Mouse (Mus musculus): ENCODE data around the gene Unc5b. TPM values are rescaled to one million over a fixed set of nuclear protein-coding genes. Genes with fewer than 3 reads are reported as not detected.
"Not testable (repeated sequence)": the region's sequence is repeated elsewhere in the genome, so short reads cannot be mapped to it uniquely, and the experiment has no call there.

Gene Unc5b
- polyA plus RNA-seq, 1 experiment from 2014 or later: 7.3 TPM

DNA sequence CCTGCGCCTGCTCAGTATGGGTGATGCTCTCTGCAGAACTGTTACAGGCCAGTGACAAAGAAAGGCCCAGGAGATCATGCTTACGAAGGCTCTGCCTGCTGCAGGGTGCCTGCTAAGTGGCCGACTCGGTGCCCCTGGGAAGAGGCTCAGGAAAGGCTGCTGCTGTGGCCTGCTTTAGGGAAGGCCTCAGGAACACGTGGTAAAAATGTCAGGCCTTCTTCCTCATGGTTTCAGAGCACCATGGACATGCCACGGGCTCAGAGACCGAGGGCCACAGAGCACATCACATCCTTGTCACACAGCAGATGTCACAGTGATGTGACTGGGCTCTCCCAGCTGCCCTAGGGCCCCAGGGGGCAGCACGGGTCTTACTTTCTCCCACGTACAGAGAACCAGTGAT lies 87.7 kb downstream of the Unc5b start:
- Histone ChIP-seq H3K36me3 (ENCODE audit: control insufficient read depth, insufficient read depth, low read length) (no peaks in the 10 kb centered on the region), H3K9ac (ENCODE audit: low read length) (no peak overlapping the region), H3K4me3 (ENCODE audit: low read length) (no peak overlapping the region), H3K4me1 (replicated peaks; ENCODE audit: control insufficient read depth, insufficient read depth, low read length) (0 out of 2 replicates have a peak, but pooled peaks cover 2% of the 10 kb centered on the region), H3K27ac (ENCODE audit: low read length) (no peak overlapping the region), H3K9me3 (ENCODE audit: control insufficient read depth, low read length) (no peaks in the 10 kb centered on the region), H3K4me2 (ENCODE audit: low read depth, low read length) (no peak overlapping the region), H3K27me3 (ENCODE audit: control insufficient read depth, insufficient read depth, low read depth, low read length) (no peaks in the 10 kb centered on the region)
- ATAC-seq (ENCODE audit: low read depth): no peak
- 60% methylated on average over 9 of the region's 9 CpGs for WGBS

DNA sequence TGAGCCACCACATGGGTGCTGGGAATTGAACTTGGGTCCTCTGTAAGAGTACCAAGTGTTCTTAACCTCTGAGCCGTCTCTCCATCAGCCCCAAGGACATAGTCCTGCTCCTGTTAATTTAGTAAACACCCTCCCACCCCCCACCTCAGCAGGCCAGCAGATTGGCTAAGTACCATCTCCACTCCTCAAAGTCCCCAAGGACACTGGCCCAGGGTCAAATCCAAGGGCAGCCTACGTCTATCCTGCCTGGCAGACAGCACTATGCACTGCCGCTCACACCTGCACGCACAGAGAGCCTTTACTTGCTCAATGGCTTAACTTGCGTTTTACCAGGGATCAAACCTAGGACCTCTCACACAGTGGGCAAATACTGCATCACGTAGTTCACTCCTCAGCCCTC lies 88.4 kb downstream of the Unc5b start:
- H3K36me3 ChIP-seq (ENCODE audit: control insufficient read depth, insufficient read depth, low read length): no peaks in the 10 kb centered on the region
- H3K4me1 ChIP-seq (replicated peaks; ENCODE audit: control insufficient read depth, insufficient read depth, low read length): 0 out of 2 replicates have a peak, but pooled peaks cover 2% of the 10 kb centered on the region
- H3K4me3 ChIP-seq (ENCODE audit: low read length): no peak overlapping the region
- no peaks in the 10 kb centered on the region for H3K27me3 ChIP-seq (ENCODE audit: control insufficient read depth, insufficient read depth, low read depth, low read length)
- 74% methylated on average over 6 of the region's 6 CpGs for WGBS
- H3K9me3 ChIP-seq (ENCODE audit: control insufficient read depth, low read length): no peaks in the 10 kb centered on the region
- H3K9ac ChIP-seq (ENCODE audit: low read length): no peak overlapping the region
- no peak for ATAC-seq (ENCODE audit: low read depth)
- no peak overlapping the region for H3K27ac ChIP-seq (ENCODE audit: low read length)
- no peak overlapping the region for H3K4me2 ChIP-seq (ENCODE audit: low read depth, low read length)

DNA sequence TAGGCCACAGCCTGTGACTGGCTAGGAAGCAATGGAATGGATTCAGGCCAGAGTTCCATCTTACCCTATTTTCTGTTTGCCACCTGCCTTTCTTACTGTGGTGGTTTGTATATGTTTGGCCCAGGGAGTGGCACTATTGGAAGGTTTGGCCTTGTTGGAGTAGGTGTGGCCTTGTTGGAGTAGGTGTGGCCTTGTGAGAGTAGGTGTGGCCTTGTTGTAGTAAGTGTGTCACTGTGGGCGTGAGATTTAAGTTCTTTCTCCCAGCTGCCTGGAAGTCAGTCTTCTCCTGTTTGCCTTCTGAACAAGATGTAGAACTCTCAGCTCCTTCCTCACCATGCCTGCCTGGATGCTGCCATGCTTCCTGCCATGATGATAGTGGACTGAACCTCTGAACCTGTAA lies 89.1 kb downstream of the Unc5b start:
- ATAC-seq (ENCODE audit: low read depth); H3K36me3 ChIP-seq (ENCODE audit: control insufficient read depth, insufficient read depth, low read length); H3K27ac ChIP-seq (ENCODE audit: low read length); H3K4me1 ChIP-seq (replicated peaks; ENCODE audit: control insufficient read depth, insufficient read depth, low read length); H3K9ac ChIP-seq (ENCODE audit: low read length); H3K9me3 ChIP-seq (ENCODE audit: control insufficient read depth, low read length); H3K4me3 ChIP-seq (ENCODE audit: low read length); H3K27me3 ChIP-seq (ENCODE audit: control insufficient read depth, insufficient read depth, low read depth, low read length); H3K4me2 ChIP-seq (ENCODE audit: low read depth, low read length): not testable (repeated sequence)
- WGBS: 64% methylated on average over 1 of the region's 1 CpGs

DNA sequence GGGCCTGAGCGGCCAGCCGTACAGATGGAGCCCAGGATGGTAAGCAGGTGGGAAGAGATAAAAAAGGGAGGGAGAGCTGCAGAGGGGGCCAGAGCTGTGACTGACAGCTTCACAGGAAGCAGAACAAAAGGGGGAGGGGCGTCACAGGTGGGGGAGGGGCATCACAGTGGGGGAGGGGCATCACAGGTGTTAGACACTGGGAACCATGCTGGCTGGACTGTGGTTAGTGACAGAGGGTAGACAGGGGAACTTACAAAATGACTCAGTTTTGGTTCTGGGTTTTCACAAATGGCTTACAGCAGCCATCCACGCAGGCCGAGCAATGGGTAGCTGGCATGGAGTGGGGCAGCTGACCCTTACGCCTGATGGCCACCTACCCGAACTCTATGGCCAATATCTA lies 89.9 kb downstream of the Unc5b start:
- no peak overlapping the region for H3K4me2 ChIP-seq (ENCODE audit: low read depth, low read length)

DNA sequence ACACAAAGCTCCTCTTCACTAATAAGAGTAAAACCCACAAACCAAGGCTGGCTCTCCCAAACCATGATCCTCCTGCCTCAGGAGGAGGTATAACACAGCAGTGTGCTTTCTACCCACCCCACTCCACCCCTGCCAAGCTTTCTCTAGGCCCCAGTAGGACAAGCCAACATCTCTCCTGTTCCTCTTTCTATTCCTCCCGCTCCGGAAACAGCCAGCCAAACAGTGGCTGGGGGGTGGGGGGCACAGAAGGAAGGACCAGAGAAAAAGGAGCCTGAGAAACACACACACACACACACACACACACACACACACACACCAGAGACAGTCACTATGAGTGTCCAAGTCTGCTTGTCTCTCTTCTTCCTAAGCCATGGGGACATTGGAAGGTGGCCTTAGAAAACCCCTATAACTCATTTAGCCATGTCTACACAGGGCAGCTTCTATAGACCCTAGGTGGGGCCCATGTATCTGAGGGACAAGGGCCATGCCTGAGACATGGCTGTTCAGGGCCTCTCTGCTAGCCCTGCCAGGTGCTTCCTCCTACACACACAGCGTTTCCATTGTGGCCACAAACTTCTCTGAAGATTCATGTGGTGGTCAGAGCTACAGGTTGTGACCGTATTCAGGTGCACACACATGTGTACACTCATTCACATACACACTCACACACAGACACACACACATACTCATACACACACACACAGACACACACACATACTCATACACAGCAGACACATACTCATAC lies 91.6 kb downstream of the Unc5b start:
- 84% methylated on average over 4 of the region's 4 CpGs for WGBS
- no peaks in the 10 kb centered on the region for H3K36me3 ChIP-seq (ENCODE audit: control insufficient read depth, insufficient read depth, low read length)
- H3K4me1 ChIP-seq (replicated peaks; ENCODE audit: control insufficient read depth, insufficient read depth, low read length): no peaks in the 10 kb centered on the region
- no peak overlapping the region for H3K9ac ChIP-seq (ENCODE audit: low read length)
- H3K9me3 ChIP-seq (ENCODE audit: control insufficient read depth, low read length): no peaks in the 10 kb centered on the region
- no peak for ATAC-seq (ENCODE audit: low read depth)
- H3K27ac ChIP-seq (ENCODE audit: low read length): no peak overlapping the region
- H3K27me3 ChIP-seq (ENCODE audit: control insufficient read depth, insufficient read depth, low read depth, low read length): no peaks in the 10 kb centered on the region
- H3K4me3 ChIP-seq (ENCODE audit: low read length): no peak overlapping the region
- H3K4me2 ChIP-seq (ENCODE audit: low read depth, low read length): no peak overlapping the region

More for the DNA sequence above, 89.9 kb downstream of the Unc5b start:
- Histone ChIP-seq H3K4me1 (replicated peaks; ENCODE audit: control insufficient read depth, insufficient read depth, low read length) (no peaks in the 10 kb centered on the region), H3K27me3 (ENCODE audit: control insufficient read depth, insufficient read depth, low read depth, low read length) (no peaks in the 10 kb centered on the region), H3K36me3 (ENCODE audit: control insufficient read depth, insufficient read depth, low read length) (no peaks in the 10 kb centered on the region), H3K4me3 (ENCODE audit: low read length) (no peak overlapping the region), H3K9me3 (ENCODE audit: control insufficient read depth, low read length) (no peaks in the 10 kb centered on the region), H3K9ac (ENCODE audit: low read length) (no peak overlapping the region), H3K27ac (ENCODE audit: low read length) (no peak overlapping the region)
- 84% methylated on average over 7 of the region's 7 CpGs for WGBS
- no peak for ATAC-seq (ENCODE audit: low read depth)

DNA sequence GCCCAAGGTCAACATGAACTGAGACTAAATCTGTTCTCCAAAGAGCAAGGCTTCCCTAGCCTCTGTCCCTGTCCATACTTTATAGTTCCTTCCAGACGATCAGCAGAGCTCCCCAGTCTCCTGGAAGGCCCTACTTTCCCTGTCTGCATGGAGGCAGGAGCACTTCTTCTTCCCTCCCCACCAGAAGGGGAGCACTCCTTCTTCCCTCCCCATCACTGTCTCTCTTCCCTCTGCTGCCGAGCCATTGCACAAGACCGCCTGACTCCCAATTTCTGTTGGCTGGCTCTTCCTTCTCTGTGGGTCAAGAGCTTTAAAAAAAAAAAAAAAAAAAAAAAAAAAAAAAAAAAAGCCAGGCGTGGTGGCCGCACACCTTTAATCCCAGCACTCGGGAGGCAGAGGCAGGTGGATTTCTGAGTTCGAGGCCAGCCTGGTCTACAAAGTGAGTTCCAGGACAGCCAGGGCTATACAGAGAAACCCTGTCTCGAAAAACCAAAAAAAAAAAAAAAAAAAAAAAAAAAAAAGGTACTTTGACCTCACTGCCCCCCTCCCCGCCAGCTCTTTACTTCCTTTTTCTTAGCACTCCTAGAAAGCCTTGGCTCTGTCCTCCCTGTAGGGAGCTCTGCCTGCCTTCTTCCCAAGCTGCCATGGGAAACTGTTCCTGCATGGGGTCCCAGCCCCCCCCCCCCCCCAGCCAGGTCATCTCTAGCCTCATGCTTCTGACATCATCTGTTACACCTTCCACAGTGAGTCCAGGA lies 93.3 kb downstream of the Unc5b start:
- no peak overlapping the region for H3K4me2 ChIP-seq (ENCODE audit: low read depth, low read length)
- no peaks in the 10 kb centered on the region for H3K4me1 ChIP-seq (replicated peaks; ENCODE audit: control insufficient read depth, insufficient read depth, low read length)
- no peak overlapping the region for H3K27ac ChIP-seq (ENCODE audit: low read length)
- no peaks in the 10 kb centered on the region for H3K9me3 ChIP-seq (ENCODE audit: control insufficient read depth, low read length)
- no peak for ATAC-seq (ENCODE audit: low read depth)
- no peaks in the 10 kb centered on the region for H3K36me3 ChIP-seq (ENCODE audit: control insufficient read depth, insufficient read depth, low read length)
- H3K27me3 ChIP-seq (ENCODE audit: control insufficient read depth, insufficient read depth, low read depth, low read length): no peaks in the 10 kb centered on the region
- 76% methylated on average over 4 of the region's 9 CpGs for WGBS
- H3K9ac ChIP-seq (ENCODE audit: low read length): no peak overlapping the region
- no peak overlapping the region for H3K4me3 ChIP-seq (ENCODE audit: low read length)

DNA sequence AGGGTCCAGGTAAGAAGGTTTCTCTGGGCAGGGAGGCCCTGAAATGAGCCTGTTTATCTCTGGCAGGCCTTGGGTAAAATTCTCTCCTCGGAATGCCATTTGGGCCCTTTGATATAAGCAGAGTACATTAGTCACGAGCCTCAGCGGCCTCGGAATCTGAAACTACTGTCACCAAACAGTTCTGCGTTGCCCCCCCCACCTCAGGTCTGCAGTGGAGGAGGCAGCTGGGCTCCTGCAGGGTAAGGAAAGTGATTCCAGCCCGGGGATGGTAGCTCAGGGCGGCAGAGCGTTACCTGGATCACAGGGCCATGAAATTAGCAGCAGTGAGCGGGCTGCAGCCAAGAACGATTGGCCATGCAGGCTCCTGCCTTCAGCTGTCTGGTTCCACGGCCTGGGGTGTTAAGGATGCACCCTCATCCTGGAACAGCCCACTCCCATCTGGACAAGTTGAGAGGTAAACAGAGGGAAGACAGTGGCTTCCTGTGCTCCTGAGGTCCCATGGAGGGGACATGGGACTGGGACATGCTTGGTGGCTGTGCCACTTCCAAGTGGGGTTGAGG lies 94.1 kb downstream of the Unc5b start:
- ATAC-seq (ENCODE audit: low read depth): no peak
- 71% methylated on average over 11 of the region's 11 CpGs for WGBS
- Histone ChIP-seq H3K9me3 (ENCODE audit: control insufficient read depth, low read length) (no peaks in the 10 kb centered on the region), H3K36me3 (ENCODE audit: control insufficient read depth, insufficient read depth, low read length) (no peaks in the 10 kb centered on the region), H3K27ac (ENCODE audit: low read length) (no peak overlapping the region), H3K4me1 (replicated peaks; ENCODE audit: control insufficient read depth, insufficient read depth, low read length) (no peaks in the 10 kb centered on the region), H3K9ac (ENCODE audit: low read length) (no peak overlapping the region), H3K4me2 (ENCODE audit: low read depth, low read length) (no peak overlapping the region), H3K27me3 (ENCODE audit: control insufficient read depth, insufficient read depth, low read depth, low read length) (no peaks in the 10 kb centered on the region), H3K4me3 (ENCODE audit: low read length) (no peak overlapping the region)

DNA sequence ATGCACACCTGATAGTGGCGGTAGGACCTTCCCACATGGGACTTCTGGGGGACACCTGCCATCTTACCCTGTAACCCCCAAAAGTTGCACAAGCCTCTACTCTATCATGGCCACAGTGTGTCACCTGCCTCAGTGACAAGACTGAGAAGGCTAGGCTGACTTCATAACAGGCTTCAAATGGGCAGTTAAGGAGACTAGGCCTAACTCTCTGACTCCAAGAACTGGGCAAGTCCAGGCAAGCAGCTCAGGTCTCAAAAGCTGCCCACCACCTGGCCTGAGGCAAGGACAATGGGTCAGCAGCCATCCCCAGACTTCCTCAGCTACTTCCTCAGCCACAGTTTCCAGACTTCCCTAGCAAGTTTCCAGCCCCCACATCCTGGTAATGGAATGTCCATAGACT lies 95.6 kb downstream of the Unc5b start:
- 100% methylated on average over 1 of the region's 1 CpGs for WGBS
- no peaks in the 10 kb centered on the region for H3K27me3 ChIP-seq (ENCODE audit: control insufficient read depth, insufficient read depth, low read depth, low read length)

DNA sequence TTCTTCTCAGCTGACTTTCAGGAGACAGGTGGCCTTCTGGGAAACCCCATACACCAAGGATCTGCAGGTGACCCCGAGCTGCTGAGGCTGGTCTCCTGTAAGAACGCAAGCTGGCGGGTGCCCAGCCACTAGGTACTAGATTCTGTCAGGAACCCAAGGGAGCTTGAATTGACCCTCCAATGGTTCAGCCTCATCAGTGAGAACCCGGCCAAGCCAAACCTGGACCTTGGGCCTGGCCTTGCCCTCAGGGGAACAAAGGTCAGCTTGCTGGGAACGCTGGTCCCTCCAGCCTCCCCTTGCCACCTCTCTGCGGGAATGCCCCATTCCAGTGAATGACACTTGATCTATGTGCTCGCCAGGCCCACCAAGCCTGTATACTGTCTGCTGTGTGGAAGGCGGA lies 97.9 kb downstream of the Unc5b start:
- H3K4me2 ChIP-seq (ENCODE audit: low read depth, low read length): no peak overlapping the region
- H3K9ac ChIP-seq (ENCODE audit: low read length): no peak overlapping the region
- no peak overlapping the region for H3K27ac ChIP-seq (ENCODE audit: low read length)
- WGBS: 69% methylated on average over 8 of the region's 8 CpGs
- H3K9me3 ChIP-seq (ENCODE audit: control insufficient read depth, low read length): no peaks in the 10 kb centered on the region
- no peak overlapping the region for H3K4me3 ChIP-seq (ENCODE audit: low read length)
- no peaks in the 10 kb centered on the region for H3K27me3 ChIP-seq (ENCODE audit: control insufficient read depth, insufficient read depth, low read depth, low read length)
- H3K4me1 ChIP-seq (replicated peaks; ENCODE audit: control insufficient read depth, insufficient read depth, low read length): no peaks in the 10 kb centered on the region
- ATAC-seq (ENCODE audit: low read depth): no peak
- H3K36me3 ChIP-seq (ENCODE audit: control insufficient read depth, insufficient read depth, low read length): no peaks in the 10 kb centered on the region

More for the DNA sequence above, 95.6 kb downstream of the Unc5b start:
- no peak overlapping the region for H3K4me2 ChIP-seq (ENCODE audit: low read depth, low read length)
- H3K4me3 ChIP-seq (ENCODE audit: low read length): no peak overlapping the region
- H3K4me1 ChIP-seq (replicated peaks; ENCODE audit: control insufficient read depth, insufficient read depth, low read length): no peaks in the 10 kb centered on the region
- no peak overlapping the region for H3K9ac ChIP-seq (ENCODE audit: low read length)
- no peaks in the 10 kb centered on the region for H3K9me3 ChIP-seq (ENCODE audit: control insufficient read depth, low read length)
- no peaks in the 10 kb centered on the region for H3K36me3 ChIP-seq (ENCODE audit: control insufficient read depth, insufficient read depth, low read length)
- no peak overlapping the region for H3K27ac ChIP-seq (ENCODE audit: low read length)
- no peak for ATAC-seq (ENCODE audit: low read depth)
